Mouse (Mus musculus): ENCODE measurements at regions not wholly inside any gene's neighbourhood (a gene's known extent, or its start where the extent isn't known, plus 50 kb on each side); places are given as distances from the start of the nearest gene placed in this dataset.

- H3K9me3 ChIP-seq (ENCODE audit: control insufficient read depth, low read length), result no peaks in the 10 kb centered on the region
- no peaks in the 10 kb centered on the region for H3K4me1 ChIP-seq (ENCODE audit: control insufficient read depth, insufficient read depth, low read depth, low read length)
- H3K36me3 ChIP-seq (ENCODE audit: control insufficient read depth, insufficient read depth, low read length), result no peaks in the 10 kb centered on the region
- no peak overlapping the region for H3K4me2 ChIP-seq (ENCODE audit: low read length)
- no peak overlapping the region for H3K27ac ChIP-seq (ENCODE audit: low read depth, low read length)
- H3K9ac ChIP-seq (ENCODE audit: low read depth, low read length), result no peak overlapping the region
- 98% methylated on average over 1 of the region's 1 CpGs for WGBS
- H3K4me3 ChIP-seq (ENCODE audit: low read length), result no peak overlapping the region
- no peak for ATAC-seq
- no peaks in the 10 kb centered on the region for H3K27me3 ChIP-seq (replicated peaks; ENCODE audit: control insufficient read depth, insufficient read depth, low read length)
Measured at GRCm38 (mm10) chr3:150752787-150753186, 684.9 kb upstream of the Adgrl4 start.

- H3K9ac ChIP-seq (ENCODE audit: low read depth, low read length), result no peak overlapping the region
- no peaks in the 10 kb centered on the region for H3K27me3 ChIP-seq (replicated peaks; ENCODE audit: control insufficient read depth, insufficient read depth, low read length)
- no peak for ATAC-seq
- WGBS, result 33% methylated on average over 1 of the region's 1 CpGs
- no peak overlapping the region for H3K4me3 ChIP-seq (ENCODE audit: low read length)
- no peaks in the 10 kb centered on the region for H3K9me3 ChIP-seq (ENCODE audit: control insufficient read depth, low read length)
- no peaks in the 10 kb centered on the region for H3K36me3 ChIP-seq (ENCODE audit: control insufficient read depth, insufficient read depth, low read length)
- H3K4me2 ChIP-seq (ENCODE audit: low read length), result no peak overlapping the region
- H3K4me1 ChIP-seq (ENCODE audit: control insufficient read depth, insufficient read depth, low read depth, low read length), result no peaks in the 10 kb centered on the region
- no peak overlapping the region for H3K27ac ChIP-seq (ENCODE audit: low read depth, low read length)
Measured at GRCm38 (mm10) chr3:150759854-150760253, 677.8 kb upstream of the Adgrl4 start.

GRCm38 (mm10) chr3:150784576-150784975, 653.1 kb upstream of the Adgrl4 start:
- Histone ChIP-seq H3K36me3 (ENCODE audit: control insufficient read depth, insufficient read depth, low read length) (no peaks in the 10 kb centered on the region), H3K4me3 (ENCODE audit: low read length) (no peak overlapping the region), H3K27ac (ENCODE audit: low read depth, low read length) (no peak overlapping the region), H3K4me1 (ENCODE audit: control insufficient read depth, insufficient read depth, low read depth, low read length) (no peaks in the 10 kb centered on the region), H3K9me3 (ENCODE audit: control insufficient read depth, low read length) (no peaks in the 10 kb centered on the region), H3K27me3 (replicated peaks; ENCODE audit: control insufficient read depth, insufficient read depth, low read length) (no peaks in the 10 kb centered on the region), H3K9ac (ENCODE audit: low read depth, low read length) (no peak overlapping the region), H3K4me2 (ENCODE audit: low read length) (no peak overlapping the region)
- ATAC-seq, result no peak
- WGBS, result 71% methylated on average over 3 of the region's 3 CpGs

- no peak for ATAC-seq
- Histone ChIP-seq H3K9me3 (ENCODE audit: control insufficient read depth, low read length) (no peaks in the 10 kb centered on the region), H3K4me1 (ENCODE audit: control insufficient read depth, insufficient read depth, low read depth, low read length) (no peaks in the 10 kb centered on the region), H3K4me3 (ENCODE audit: low read length) (no peak overlapping the region), H3K27me3 (replicated peaks; ENCODE audit: control insufficient read depth, insufficient read depth, low read length) (no peaks in the 10 kb centered on the region), H3K9ac (ENCODE audit: low read depth, low read length) (no peak overlapping the region), H3K36me3 (ENCODE audit: control insufficient read depth, insufficient read depth, low read length) (no peaks in the 10 kb centered on the region), H3K27ac (ENCODE audit: low read depth, low read length) (no peak overlapping the region), H3K4me2 (ENCODE audit: low read length) (no peak overlapping the region)
Measured at GRCm38 (mm10) chr3:150817807-150818206, 619.9 kb upstream of the Adgrl4 start.

- H3K9ac ChIP-seq (ENCODE audit: low read depth, low read length), result no peak overlapping the region
- no peaks in the 10 kb centered on the region for H3K4me1 ChIP-seq (ENCODE audit: control insufficient read depth, insufficient read depth, low read depth, low read length)
- no peaks in the 10 kb centered on the region for H3K36me3 ChIP-seq (ENCODE audit: control insufficient read depth, insufficient read depth, low read length)
- no peaks in the 10 kb centered on the region for H3K27me3 ChIP-seq (replicated peaks; ENCODE audit: control insufficient read depth, insufficient read depth, low read length)
- no peak overlapping the region for H3K27ac ChIP-seq (ENCODE audit: low read depth, low read length)
- 62% methylated on average over 4 of the region's 4 CpGs for WGBS
- no peaks in the 10 kb centered on the region for H3K9me3 ChIP-seq (ENCODE audit: control insufficient read depth, low read length)
- ATAC-seq, result no peak
- no peak overlapping the region for H3K4me3 ChIP-seq (ENCODE audit: low read length)
- H3K4me2 ChIP-seq (ENCODE audit: low read length), result no peak overlapping the region
Measured at GRCm38 (mm10) chr3:150819369-150819768, 618.3 kb upstream of the Adgrl4 start.

GRCm38 (mm10) chr3:150820039-150820438, 617.6 kb upstream of the Adgrl4 start:
- H3K4me1 ChIP-seq (ENCODE audit: control insufficient read depth, insufficient read depth, low read depth, low read length), result no peaks in the 10 kb centered on the region
- WGBS, result 76% methylated on average over 5 of the region's 5 CpGs

GRCm38 (mm10) chr3:150846029-150846428, 591.7 kb upstream of the Adgrl4 start:
- Histone ChIP-seq H3K36me3 (ENCODE audit: control insufficient read depth, insufficient read depth, low read length) (no peaks in the 10 kb centered on the region), H3K27me3 (replicated peaks; ENCODE audit: control insufficient read depth, insufficient read depth, low read length) (no peaks in the 10 kb centered on the region), H3K4me1 (ENCODE audit: control insufficient read depth, insufficient read depth, low read depth, low read length) (no peaks in the 10 kb centered on the region), H3K9me3 (ENCODE audit: control insufficient read depth, low read length) (no peaks in the 10 kb centered on the region), H3K27ac (ENCODE audit: low read depth, low read length) (no peak overlapping the region), H3K9ac (ENCODE audit: low read depth, low read length) (no peak overlapping the region), H3K4me2 (ENCODE audit: low read length) (no peak overlapping the region), H3K4me3 (ENCODE audit: low read length) (no peak overlapping the region)
- no peak for ATAC-seq
- WGBS, result 96% methylated on average over 2 of the region's 2 CpGs

More at GRCm38 (mm10) chr3:150820039-150820438, 617.6 kb upstream of the Adgrl4 start:
- Histone ChIP-seq H3K4me2 (ENCODE audit: low read length) (no peak overlapping the region), H3K27me3 (replicated peaks; ENCODE audit: control insufficient read depth, insufficient read depth, low read length) (no peaks in the 10 kb centered on the region), H3K4me3 (ENCODE audit: low read length) (no peak overlapping the region), H3K9me3 (ENCODE audit: control insufficient read depth, low read length) (no peaks in the 10 kb centered on the region), H3K9ac (ENCODE audit: low read depth, low read length) (no peak overlapping the region), H3K36me3 (ENCODE audit: control insufficient read depth, insufficient read depth, low read length) (no peaks in the 10 kb centered on the region), H3K27ac (ENCODE audit: low read depth, low read length) (no peak overlapping the region)
- ATAC-seq, result no peak

GRCm38 (mm10) chr3:150852107-150852506, 585.6 kb upstream of the Adgrl4 start:
- no peaks in the 10 kb centered on the region for H3K9me3 ChIP-seq (ENCODE audit: control insufficient read depth, low read length)
- no peak for ATAC-seq
- H3K9ac ChIP-seq (ENCODE audit: low read depth, low read length), result no peak overlapping the region
- WGBS, result 18% methylated on average over 4 of the region's 4 CpGs
- H3K36me3 ChIP-seq (ENCODE audit: control insufficient read depth, insufficient read depth, low read length), result no peaks in the 10 kb centered on the region
- H3K27ac ChIP-seq (ENCODE audit: low read depth, low read length), result no peak overlapping the region
- H3K4me3 ChIP-seq (ENCODE audit: low read length), result no peak overlapping the region
- no peaks in the 10 kb centered on the region for H3K27me3 ChIP-seq (replicated peaks; ENCODE audit: control insufficient read depth, insufficient read depth, low read length)
- no peak overlapping the region for H3K4me2 ChIP-seq (ENCODE audit: low read length)
- H3K4me1 ChIP-seq (ENCODE audit: control insufficient read depth, insufficient read depth, low read depth, low read length), result no peaks in the 10 kb centered on the region

- no peaks in the 10 kb centered on the region for H3K27me3 ChIP-seq (replicated peaks; ENCODE audit: control insufficient read depth, insufficient read depth, low read length)
- ATAC-seq, result no peak
- no peak overlapping the region for H3K27ac ChIP-seq (ENCODE audit: low read depth, low read length)
- H3K9me3 ChIP-seq (ENCODE audit: control insufficient read depth, low read length), result no peaks in the 10 kb centered on the region
- no peak overlapping the region for H3K9ac ChIP-seq (ENCODE audit: low read depth, low read length)
- no peaks in the 10 kb centered on the region for H3K4me1 ChIP-seq (ENCODE audit: control insufficient read depth, insufficient read depth, low read depth, low read length)
- WGBS, result 64% methylated on average over 2 of the region's 2 CpGs
- H3K4me2 ChIP-seq (ENCODE audit: low read length), result no peak overlapping the region
- no peak overlapping the region for H3K4me3 ChIP-seq (ENCODE audit: low read length)
- H3K36me3 ChIP-seq (ENCODE audit: control insufficient read depth, insufficient read depth, low read length), result no peaks in the 10 kb centered on the region
Measured at GRCm38 (mm10) chr3:150896668-150897067, 541.0 kb upstream of the Adgrl4 start.

GRCm38 (mm10) chr3:150910091-150910490, 527.6 kb upstream of the Adgrl4 start:
- Histone ChIP-seq H3K4me1 (ENCODE audit: control insufficient read depth, insufficient read depth, low read depth, low read length) (no peaks in the 10 kb centered on the region), H3K4me3 (ENCODE audit: low read length) (no peak overlapping the region), H3K9me3 (ENCODE audit: control insufficient read depth, low read length) (no peaks in the 10 kb centered on the region), H3K4me2 (ENCODE audit: low read length) (no peak overlapping the region), H3K36me3 (ENCODE audit: control insufficient read depth, insufficient read depth, low read length) (no peaks in the 10 kb centered on the region), H3K27me3 (replicated peaks; ENCODE audit: control insufficient read depth, insufficient read depth, low read length) (no peaks in the 10 kb centered on the region), H3K9ac (ENCODE audit: low read depth, low read length) (no peak overlapping the region), H3K27ac (ENCODE audit: low read depth, low read length) (no peak overlapping the region)
- ATAC-seq, result no peak
- WGBS, result 83% methylated on average over 2 of the region's 2 CpGs

Data from hindbrain, embryonic 16.5 days (tissue).